Mouse (Mus musculus) gastrocnemius, postnatal 25 days (tissue): ENCODE results near the gene Nxf2. TPM values are rescaled to one million over a fixed set of nuclear protein-coding genes. Genes with fewer than 3 reads are reported as not detected.

Experiments used
- total RNA-seq, 2 experiments: library from RNA; stranded (reverse); gene quantifications; 1 replicate in 1 of 2; 2 replicates in 1 of 2; pipeline ENCODE4 v1.2.3; 2021

Gene Nxf2
- total RNA-seq, 2 experiments from 2014 or later, result not detected

Other genes starting within 250 kb of the Nxf2 start
- gene Armcx1, start 246.8 kb downstream of the Nxf2 start, total RNA-seq, result 1 to 10 TPM; 2.8 to 3.6 TPM
- 1 to 10 TPM; 1.6 to 2.2 TPM for gene Armcx6, start 213.3 kb downstream of the Nxf2 start, total RNA-seq
- gene Armcx3, start 208.2 kb downstream of the Nxf2 start, total RNA-seq, result 10 to 100 TPM; 24.6 to 31.7 TPM
- 1 to 10 TPM; 4.8 to 5.0 TPM for gene Armcx2, start 155.5 kb downstream of the Nxf2 start, total RNA-seq
- gene Zmat1, start 44.5 kb upstream of the Nxf2 start, total RNA-seq, result 1 to 10 TPM in 1 of 2 experiments, under 1 TPM in 1; 0.95 to 1.8 TPM
- not detected for gene Gm15023, start 212.9 kb upstream of the Nxf2 start, total RNA-seq
- gene Tceal6, start 245.9 kb upstream of the Nxf2 start, total RNA-seq, result under 1 TPM in 1 of 2 experiments, not detected in 1; 0.64 TPM